Mouse (Mus musculus) T-cell, adult 2 months (primary cell): ENCODE data around the gene Nin.
A peak's percentile ranks its signal among the peaks of the same experiment; 100 is the strongest.

Source experiments
- DNase-seq: peaks from one replicate; pipeline ENCODE4 v3.0.0; 2022; ENCODE audit warnings: low spot score

The Nin gene

DNA sequence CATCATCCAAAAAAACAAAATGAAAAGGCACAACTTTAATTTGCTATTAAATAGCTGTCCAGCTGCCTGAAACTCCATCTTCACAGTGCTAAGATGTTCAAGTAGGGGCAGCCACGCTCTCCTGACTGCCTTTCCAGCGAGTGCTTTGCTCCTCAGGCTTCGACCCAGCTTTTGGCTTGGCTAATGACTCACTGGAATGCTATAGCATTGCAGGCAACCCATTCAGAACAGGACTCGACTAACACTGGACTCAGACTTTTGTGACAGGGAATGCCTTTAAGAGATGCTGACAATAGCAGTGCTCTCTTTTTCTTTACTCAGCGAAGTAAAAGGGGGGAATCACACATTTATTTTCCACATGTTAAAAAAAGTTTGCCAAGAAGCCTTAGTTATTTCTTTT is 101.8 kb downstream of the Nin start:
- no peak for DNase-seq

DNA sequence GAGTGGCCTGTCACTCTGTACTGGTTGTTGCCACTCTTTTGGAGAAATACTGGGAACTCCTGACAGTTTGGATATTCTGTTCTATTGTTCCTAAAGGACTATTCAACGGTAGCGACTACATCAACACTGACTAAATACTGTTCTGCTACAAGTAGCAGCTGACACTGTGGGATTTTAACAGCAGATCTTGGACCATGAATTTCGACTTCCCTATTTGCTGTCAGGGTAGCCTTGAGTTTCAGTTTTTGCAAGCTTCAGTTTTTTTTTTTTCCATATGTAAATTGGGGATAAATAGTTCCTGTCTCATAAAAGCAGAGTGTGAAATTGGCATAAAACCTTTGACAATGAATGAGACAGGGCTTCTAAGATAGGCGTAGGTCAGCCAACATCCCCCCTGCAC is 103.2 kb downstream of the Nin start:
- DNase-seq, result no peak

DNA sequence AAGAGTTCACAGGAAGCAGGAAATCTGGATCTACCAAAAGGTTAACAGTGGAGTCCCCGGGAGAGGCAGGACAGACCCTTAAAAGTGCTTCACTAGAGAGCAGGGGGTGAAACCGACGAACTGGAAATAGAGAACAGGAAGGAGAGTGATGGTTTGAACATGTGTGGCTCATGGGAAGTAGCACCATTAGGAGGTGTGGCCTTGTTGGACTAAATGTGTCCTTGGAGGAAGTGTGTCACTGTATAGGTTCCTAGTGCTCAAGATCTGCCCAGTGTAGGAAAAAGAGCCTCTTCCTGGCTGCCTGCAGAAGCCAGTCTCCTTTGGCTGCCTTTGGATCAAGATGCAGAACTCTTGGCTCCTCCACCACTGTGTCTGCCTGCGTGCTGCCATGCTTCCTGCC is 108.4 kb downstream of the Nin start:
- no peak for DNase-seq

DNA sequence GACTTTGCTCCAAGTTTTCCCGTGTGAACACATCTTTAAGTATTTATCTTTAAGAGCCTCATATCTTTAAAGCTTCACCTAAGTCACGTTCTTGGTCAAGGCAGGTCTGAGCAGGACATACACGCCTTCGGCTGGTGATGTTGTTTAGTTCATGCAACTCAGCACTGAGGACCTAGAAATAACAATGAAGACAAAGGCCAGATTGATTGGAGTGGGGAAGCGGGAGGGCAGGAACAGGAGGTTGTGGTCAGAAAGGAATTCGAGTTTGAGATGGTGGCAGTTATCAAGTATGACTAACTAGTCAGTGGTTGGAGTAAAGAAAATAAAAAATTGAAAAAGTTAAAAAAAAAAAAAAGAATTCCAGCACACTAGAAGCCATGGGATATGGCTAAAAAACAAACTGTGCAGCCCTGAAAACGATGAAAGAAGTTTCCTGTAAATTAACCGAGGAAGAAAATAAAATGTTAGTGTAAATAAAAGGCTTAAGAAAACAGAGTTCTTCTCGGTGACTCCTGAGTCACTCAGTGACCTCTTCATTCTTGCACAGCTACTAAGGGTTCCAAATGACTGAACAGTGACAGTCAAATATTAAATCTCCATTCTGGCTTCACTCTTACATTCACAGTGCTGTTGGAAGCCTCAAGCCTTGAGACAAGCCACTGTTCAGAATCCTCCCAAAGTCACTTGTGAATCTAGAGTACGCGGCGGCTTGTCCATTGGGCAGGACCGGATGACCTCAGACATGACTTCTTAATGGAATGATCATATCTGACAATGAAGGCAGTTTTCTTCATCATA is 115.1 kb downstream of the Nin start:
- no peak for DNase-seq

DNA sequence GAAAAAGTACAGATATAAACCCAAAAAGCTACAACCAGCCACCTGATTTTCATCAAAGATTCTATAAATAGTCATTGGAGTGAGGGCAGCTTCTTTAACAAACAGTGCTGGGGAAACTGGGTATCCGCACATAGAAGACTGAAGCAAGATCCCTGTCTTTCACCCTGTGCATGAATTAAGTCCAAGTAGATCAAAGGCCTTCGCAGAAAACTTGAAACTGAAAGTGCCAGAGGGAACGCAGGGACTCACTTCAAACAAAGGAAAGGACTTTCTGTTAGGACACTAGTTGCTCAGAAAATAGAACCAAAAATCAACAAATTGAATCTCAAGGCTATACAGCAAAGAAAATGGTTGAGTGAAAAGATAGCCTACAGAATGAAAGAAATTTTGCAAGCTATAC is 118.1 kb downstream of the Nin start:
- no peak for DNase-seq

DNA sequence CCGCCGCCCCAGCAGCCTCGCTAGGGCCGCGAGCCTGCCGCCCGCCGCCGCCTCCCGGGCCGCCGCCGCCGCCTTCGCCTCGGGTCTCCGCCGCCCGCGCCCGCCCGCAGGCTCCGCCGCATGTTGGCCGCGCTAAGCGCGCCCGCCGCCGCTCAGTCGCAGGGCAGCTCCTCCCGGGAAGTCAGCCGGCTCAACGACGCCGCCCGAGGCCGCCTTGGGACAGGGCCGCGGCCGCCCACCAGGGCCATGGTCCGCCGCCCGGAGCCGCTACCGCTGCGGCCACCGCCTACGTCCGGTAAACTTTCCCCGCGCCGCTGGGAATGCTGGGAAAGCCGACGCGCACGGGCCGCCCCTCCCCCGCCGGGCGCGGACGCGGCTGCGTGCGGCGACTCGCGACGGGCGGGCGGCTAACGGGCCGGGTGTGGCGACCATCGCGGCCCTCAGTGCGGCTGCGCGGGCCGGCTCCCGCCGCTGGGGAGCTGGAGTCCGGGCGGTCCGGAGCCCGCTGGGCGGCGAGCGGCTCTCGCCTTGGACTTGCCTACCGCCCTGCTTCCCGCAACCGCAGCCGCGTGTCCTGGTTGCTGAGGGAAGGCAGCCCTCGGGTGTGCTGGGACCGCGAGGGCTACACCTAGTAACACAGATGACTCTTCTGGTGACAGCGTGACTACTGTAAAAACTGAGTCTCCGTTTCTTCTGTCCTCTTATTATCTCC is 126.6 kb downstream of the Nin start, which contains the start of gene Sav1:
Gene Sav1, minus strand, starts transcription at position 217 of the 712 bp plus-strand sequence.
- DNase-seq, result peak; percentile 46

DNA sequence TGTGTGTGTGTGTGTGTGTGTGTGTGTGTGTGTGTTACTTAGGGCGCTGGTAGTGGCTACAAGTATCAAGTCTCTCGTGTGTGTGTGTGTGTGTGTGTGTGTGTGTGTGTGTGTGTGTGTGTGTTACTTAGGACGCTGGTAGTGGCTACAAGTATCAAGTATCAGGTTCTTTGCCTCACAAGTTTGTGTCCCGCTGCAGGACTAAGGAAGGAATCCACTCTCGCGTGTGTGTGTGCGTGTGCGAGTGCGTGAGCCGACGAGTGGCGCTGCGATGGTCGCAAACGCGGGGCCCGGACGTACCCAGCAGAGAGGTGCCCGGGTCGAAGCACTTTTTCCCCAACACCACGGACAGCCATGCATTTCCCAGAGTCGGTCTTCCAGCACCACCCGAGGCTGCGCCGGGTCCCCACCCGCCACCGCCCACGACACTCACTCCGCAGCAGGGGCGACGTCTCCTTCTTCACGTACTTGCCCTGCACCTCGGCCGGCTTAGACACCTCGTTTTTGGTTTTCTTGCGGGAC is 127.2 kb downstream of the Nin start:
- DNase-seq, result peak; percentile 26

DNA sequence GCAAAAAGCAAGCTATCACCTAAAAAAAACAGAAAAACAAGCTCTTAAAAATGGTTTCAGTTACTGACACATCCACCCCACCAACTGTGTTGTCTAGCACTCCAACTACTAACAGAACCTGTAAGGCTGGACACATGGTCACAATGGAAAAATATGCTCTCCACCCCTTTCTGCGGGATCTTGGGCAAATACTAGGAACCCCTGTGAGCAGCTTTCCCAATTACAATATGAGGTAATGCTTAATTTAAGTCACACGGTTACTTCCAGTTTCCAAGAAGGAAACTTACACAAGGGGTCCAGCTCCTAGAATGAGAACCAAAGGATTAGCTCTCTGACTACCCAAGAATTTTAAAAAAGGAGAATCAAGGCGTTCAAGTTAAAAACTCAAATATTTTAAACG is 128.0 kb downstream of the Nin start:
- DNase-seq, result no peak

DNA sequence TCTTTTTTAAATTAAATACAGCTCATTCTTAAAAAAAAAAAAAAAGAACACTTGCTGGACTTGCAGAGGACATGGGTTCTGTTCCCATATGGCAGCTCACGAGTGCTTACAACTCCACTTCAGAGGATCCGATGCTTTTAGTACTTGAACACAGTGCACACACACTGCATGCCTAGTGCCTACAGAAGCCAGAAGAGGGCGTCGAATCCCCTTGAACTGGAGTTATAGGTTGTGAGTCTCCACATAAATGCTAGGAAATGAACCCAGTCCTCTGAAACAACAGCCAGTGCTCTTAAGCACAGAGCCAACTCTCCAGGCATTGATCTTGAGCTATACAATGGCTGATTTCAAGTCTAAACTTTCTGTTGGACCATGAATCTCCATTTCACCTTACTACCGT is 130.6 kb downstream of the Nin start:
- DNase-seq, result peak; percentile 6

DNA sequence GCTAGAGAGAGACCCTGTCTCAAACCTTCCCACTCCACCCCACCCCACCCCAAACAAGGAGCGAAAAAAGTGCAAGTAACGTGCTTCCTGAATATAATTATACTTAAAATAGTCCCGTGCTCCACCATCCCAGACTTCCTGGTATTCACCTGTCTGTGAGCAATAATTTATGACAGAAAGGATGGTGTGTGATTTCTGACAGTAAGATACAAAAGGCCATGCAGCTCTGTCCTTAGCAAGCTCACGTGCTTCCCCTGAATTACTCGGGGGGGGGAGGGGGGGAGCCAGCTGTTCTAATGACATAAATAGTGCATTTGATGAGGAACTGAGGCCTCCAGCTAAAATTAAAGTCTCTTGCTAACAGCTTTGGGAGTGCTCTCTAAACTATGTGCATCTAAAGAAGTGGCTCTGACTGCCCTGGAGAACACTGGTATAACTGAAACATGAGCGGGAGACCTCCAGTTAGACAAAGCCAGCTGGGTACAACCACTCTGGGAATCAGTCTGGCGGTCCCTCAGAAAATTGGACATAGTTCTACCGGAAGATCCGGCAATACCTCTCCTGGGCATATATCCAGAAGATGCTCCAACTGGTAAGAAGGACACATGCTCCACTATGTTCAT is 136.0 kb downstream of the Nin start:
- no peak for DNase-seq

DNA sequence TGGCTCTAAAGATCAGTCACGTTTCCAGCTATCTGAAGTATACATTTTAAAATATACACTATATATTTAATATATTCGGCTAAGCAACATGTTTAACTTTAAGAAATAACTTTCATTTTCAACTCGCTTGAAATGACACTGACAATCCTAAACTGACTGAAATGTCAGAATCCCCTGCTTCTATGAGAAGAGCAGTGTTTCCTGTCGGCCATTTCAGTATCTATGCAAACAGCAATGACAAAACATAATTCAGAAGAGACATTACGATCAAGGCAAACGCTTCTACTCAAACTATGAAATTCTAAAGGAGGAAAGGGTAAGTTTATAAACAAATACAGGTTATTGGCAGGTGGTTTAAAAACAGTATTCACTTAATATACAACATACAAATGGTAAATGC is 136.8 kb downstream of the Nin start:
- no peak for DNase-seq

DNA sequence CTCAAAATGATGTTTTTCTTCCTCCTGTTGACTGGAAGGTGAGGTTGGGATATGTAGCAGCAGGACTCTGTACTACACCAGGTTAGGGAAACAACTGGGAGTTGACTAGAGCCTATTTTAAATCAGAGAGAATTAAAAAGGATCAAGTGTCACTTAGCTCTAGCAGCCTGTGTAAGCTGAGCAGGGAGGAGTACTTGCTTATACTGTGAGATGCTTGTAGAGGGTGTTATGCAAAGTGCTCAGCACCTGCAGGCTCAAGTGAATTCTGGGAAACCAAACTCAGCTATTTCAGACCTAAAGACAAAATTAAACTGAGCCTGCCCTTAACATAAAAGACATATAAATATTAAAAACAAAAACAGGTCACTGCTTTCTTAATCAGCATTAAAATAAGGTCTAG is 139.9 kb downstream of the Nin start:
- no peak for DNase-seq

DNA sequence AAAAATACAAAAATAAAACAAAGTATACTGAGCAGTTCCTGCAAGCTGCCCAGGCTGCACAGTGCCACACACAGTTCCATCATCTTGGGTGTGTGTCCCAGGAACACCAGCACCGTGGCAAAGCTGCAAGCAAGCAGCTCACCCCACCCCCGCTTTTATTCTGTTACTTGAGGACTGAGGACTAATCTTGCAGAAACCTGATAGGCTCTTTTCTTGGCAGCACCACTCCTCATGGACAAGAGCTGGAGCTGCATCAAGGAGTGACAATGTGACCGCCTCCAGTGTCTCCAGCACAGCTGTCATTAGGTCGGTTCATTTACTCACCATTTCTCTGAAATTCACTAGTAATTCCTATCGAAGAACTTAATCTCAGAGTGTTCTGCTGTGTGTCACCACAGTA is 145.4 kb downstream of the Nin start:
- no peak for DNase-seq

DNA sequence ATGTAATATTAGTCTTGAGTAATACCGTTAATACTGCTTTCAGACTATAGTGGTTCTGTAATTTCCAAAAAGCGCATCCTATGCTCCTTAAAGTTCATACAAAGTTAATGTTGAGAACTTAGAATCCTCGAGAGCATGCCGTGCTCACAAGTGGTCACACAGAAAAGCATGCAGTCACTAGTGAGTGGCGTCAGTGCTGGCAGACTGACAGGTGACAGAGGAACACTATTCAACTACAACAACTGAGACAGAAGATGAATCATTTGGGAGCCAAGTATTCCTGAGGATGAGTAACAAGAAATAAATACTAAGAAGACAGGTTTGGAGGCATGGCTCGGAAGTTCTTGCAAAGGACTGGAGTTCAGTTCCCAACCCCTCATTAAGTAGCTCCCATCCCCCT is 146.4 kb downstream of the Nin start:
- no peak for DNase-seq

DNA sequence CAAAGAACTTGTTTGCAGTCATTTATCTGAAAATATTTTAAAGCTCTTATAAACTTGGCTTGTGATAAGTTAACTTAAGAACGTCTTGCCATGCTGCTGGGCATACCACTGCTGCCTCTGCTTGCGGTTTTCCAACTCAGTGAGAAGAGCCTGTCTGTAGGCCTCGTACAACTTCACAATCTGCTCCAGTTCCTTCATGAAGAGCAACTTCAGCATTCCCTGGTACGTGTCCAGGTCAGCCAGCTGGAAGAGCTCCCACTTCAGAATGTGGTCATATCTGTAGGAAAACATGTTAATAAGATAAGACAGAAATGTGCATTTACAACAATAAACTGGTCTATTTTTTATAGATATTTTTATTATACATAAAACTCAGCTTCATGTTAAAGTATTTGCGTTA is 147.4 kb downstream of the Nin start:
- DNase-seq, result no peak

DNA sequence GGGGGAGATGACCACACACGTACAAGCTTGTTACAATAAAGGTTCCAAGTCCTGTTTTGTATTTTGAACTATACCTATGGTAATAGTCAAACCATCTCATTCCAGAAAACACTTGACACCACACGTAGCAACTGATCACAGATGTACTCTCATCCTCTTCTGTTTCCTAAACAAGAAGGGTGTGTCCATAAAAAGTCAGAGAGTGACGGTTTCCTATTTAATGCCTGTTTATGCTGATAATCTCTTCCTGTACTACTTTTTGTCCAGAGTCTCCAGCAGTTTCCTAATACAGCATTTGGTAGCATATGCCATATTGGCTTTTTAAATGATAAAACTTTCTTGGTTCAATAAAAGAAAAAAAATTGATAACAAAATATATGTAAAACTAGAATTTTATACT is 147.9 kb downstream of the Nin start:
- no peak for DNase-seq

DNA sequence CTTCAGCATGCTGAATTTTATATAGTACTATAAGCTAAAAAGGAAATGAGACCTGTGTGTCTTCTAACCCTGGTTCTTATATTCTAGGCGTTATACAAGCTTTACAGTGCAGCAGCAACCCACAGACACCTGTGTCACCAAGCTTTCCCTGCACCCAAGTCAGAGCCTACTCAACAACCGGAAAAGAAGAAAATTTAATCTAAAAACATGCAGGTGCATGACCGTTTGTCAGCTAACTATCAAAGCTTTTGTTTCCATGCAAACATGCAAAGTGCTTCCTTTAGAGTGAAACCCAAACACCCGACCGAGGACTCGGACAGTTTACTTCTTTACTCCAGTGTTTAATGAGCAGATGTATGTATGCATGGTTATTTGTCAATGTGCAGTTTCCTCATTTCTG is 150.4 kb downstream of the Nin start:
- DNase-seq, result no peak

DNA sequence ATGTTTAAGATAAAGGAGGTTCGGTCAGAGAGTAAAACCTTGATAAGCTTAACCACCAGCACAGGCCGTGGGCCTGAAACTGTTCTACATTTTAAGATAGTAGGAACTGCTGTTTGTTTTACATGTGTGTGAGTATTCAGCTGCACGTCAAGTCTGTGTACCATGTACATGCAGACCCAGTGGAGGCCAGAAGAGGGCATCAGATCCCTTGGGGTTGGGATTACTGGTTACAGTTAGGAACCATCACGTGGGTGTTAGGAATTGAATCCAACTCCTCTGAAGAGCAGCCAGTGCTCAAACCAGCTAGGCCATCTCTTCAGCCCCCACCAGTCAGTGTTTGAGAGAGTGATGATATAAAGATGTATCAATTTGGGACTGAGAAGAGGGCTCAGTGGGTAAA is 151.0 kb downstream of the Nin start:
- DNase-seq, result peak; percentile 24
